In the genomic region with DNA sequence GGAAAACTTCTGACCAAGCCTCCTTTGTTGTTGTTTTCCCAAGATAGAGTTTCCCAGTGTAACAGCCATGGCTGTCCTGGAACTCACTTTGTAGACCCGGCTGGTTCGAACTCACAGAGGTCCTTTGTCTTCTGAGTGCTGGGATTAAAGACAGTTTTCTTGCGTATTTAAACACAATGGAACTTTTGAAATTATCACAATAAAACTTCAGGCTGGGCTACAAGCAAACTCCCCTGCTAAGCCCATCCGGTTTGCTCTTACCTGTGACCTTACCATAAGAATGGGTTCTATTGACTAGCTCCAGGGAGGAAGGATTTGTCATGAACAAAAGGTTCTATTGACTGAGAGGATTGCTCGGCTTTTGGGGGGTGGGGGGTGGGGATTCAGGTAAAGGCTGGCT, we compare ENCODE assay signal across 27 mouse cellular contexts. TPM values are rescaled to one million over a fixed set of nuclear protein-coding genes. Genes with fewer than 3 reads are reported as not detected.
DNase-seq lines count a peak whose midpoint lies in the region; TF ChIP-seq lines count a peak whose summit lies in the region.
"Had no signal": no experiment of that assay in that cellular context is flagged by ENCODE, and none has a peak within 500 bp of the region (broad histone marks: within the 10 kb centered on the region; RNA-seq: fewer than 3 reads in every experiment).

No protein-coding gene starts in this region.

- TF ChIP-seq POLR2A in ES-Bruce4 (IDR thresholded peaks at IDR 0.05; ENCODE audit: insufficient read depth, low read length) = no peak
- TF ChIP-seq POLR2A in bone marrow macrophage, adult 2 months (IDR thresholded peaks at IDR 0.05; ENCODE audit: borderline replicate concordance, low read depth, low read length) = no peak

- H3K9me3 ChIP-seq in E14TG2a.4 (ENCODE audit: low read length) (peaks cover 37% of the 10 kb centered on the region), ES-Bruce4 (replicated peaks; ENCODE audit: control insufficient read depth, insufficient read depth, low read length, poor library complexity, severe bottlenecking) (peaks cover 20% of the 10 kb centered on the region)
- H3K9me3 ChIP-seq: embryonic facial prominence, embryonic 13.5 days; forebrain, embryonic 12.5 days; hindbrain, embryonic 10.5 days; hindbrain, embryonic 13.5 days; intestine, embryonic 15.5 days had no signal

- H3K36me3 ChIP-seq in E14TG2a.4 (ENCODE audit: insufficient read depth, low read length) (peaks cover 32% of the 10 kb centered on the region), ES-Bruce4 (ENCODE audit: control insufficient read depth, insufficient read depth, low read length, poor library complexity, severe bottlenecking) (peaks cover 4% of the 10 kb centered on the region; the same call in 1 of the 2 replicates)
- H3K36me3 ChIP-seq: embryonic facial prominence, embryonic 10.5 days; embryonic facial prominence, embryonic 13.5 days; forebrain, embryonic 12.5 days; G1E; hindbrain, embryonic 10.5 days; hindbrain, embryonic 13.5 days; intestine, embryonic 15.5 days had no signal

- DNase-seq in R1 (ENCODE audit: low read depth, low spot score) = peak; percentile 100
- no peak for DNase-seq in cerebellum, postnatal 10 days
- no peak for DNase-seq in B cell, adult 2 months
- no peak for DNase-seq in cerebellum, postnatal 36 days
- DNase-seq: adrenal gland, postnatal 10 days; adrenal gland, postnatal 36 days; cerebellum, adult 11 months; cerebellum, adult 2 months; cerebellum, adult 9-11 months; embryo, embryonic 11 days; gastrocnemius, postnatal 10 days; gastrocnemius, postnatal 36 days; heart, postnatal 36 days; kidney, adult 11 months; kidney, adult 8-10 months had no signal

- TF ChIP-seq CTCF in E14TG2a.4 (conservative IDR thresholded peaks at IDR 0.05; ENCODE audit: low read length) = no peak
- TF ChIP-seq CTCF in ES-Bruce4 (IDR thresholded peaks at IDR 0.05; ENCODE audit: low read depth, low read length) = no peak
- TF ChIP-seq CTCF in bone marrow macrophage, adult 2 months (IDR thresholded peaks at IDR 0.05; ENCODE audit: low read depth, low read length) = no peak

- H3K27ac ChIP-seq in ES-Bruce4 (ENCODE audit: insufficient read depth, low read length) = peak overlapping the region; percentile 100
- H3K27ac ChIP-seq in bone marrow macrophage, adult 2 months (ENCODE audit: insufficient read depth, low read depth, low read length) = peak overlapping the region; percentile 65
- H3K27ac ChIP-seq: embryonic facial prominence, embryonic 10.5 days; embryonic facial prominence, embryonic 13.5 days; forebrain, embryonic 12.5 days; hindbrain, embryonic 10.5 days; hindbrain, embryonic 13.5 days; intestine, embryonic 15.5 days had no signal

- TF ChIP-seq EP300 in ES-Bruce4 (IDR thresholded peaks at IDR 0.05; ENCODE audit: insufficient read depth, low read depth, low read length) = peak; percentile 59; the same call in 1 of the 2 replicates

- H3K4me1 ChIP-seq in E14TG2a.4 (replicated peaks; ENCODE audit: low read depth, low read length) = peaks cover 68% of the 10 kb centered on the region
- peaks cover 9% of the 10 kb centered on the region for H3K4me1 ChIP-seq in ES-Bruce4 (ENCODE audit: control insufficient read depth, insufficient read depth, low read length)
- H3K4me1 ChIP-seq in bone marrow macrophage, adult 2 months (ENCODE audit: control insufficient read depth, insufficient read depth, low read length) = peaks cover 29% of the 10 kb centered on the region
- H3K4me1 ChIP-seq: embryonic facial prominence, embryonic 10.5 days; embryonic facial prominence, embryonic 13.5 days; forebrain, embryonic 12.5 days; hindbrain, embryonic 10.5 days; hindbrain, embryonic 13.5 days; intestine, embryonic 15.5 days had no signal

- H3K4me3 ChIP-seq in E14TG2a.4 (replicated peaks; ENCODE audit: low read length) (peak overlapping the region; percentile 39; the same call in 1 of the 2 replicates), ES-Bruce4 (ENCODE audit: low read depth, low read length) (no peak overlapping the region)
- no peak overlapping the region for H3K4me3 ChIP-seq in bone marrow macrophage, adult 2 months (ENCODE audit: insufficient read depth, low read length)
- H3K4me3 ChIP-seq: embryonic facial prominence, embryonic 10.5 days; embryonic facial prominence, embryonic 13.5 days; erythroblast, embryonic 14.5 days; forebrain, embryonic 12.5 days; hindbrain, embryonic 10.5 days; hindbrain, embryonic 13.5 days; intestine, embryonic 15.5 days had no signal

- peak overlapping the region; percentile 73 for H3K9ac ChIP-seq in ES-Bruce4 (ENCODE audit: low read depth, poor library complexity, severe bottlenecking)
- H3K9ac ChIP-seq: embryonic facial prominence, embryonic 13.5 days; forebrain, embryonic 12.5 days; hindbrain, embryonic 13.5 days; intestine, embryonic 15.5 days had no signal

- H3K27me3 ChIP-seq in E14TG2a.4 (ENCODE audit: insufficient read depth, low read length) (no peaks in the 10 kb centered on the region), ES-Bruce4 (ENCODE audit: control insufficient read depth, insufficient read depth, low read length, poor library complexity, severe bottlenecking) (no peaks in the 10 kb centered on the region)
- H3K27me3 ChIP-seq: embryonic facial prominence, embryonic 13.5 days; forebrain, embryonic 12.5 days; hindbrain, embryonic 13.5 days; intestine, embryonic 15.5 days; Patski had no signal

RNA-seq across cellular contexts. Expression of gene Bcas2, which starts 36.3 kb away (rescaled TPM):
- 186 and 192 TPM in 2 replicates for polyA plus RNA-seq in ES-Bruce4 (2011; ENCODE audit: insufficient read depth, insufficient read length, low read depth, missing spikeins)
- polyA plus RNA-seq in bone marrow macrophage, adult 2 months (2012; ENCODE audit: insufficient read depth, insufficient read length, missing spikeins) = 68.5 and 75.7 TPM in 2 replicates
